Mouse (Mus musculus) hematopoietic stem cell, adult 5-6 weeks (primary cell): ENCODE results near the gene 4933416C03Rik. TPM values are rescaled to one million over a fixed set of nuclear protein-coding genes. Genes with fewer than 3 reads are reported as not detected.

Experiments used
- ATAC-seq, 2 experiments: fragments of 125-278 bp in 1 of 2; replicated peaks in 1 of 2; 2 replicates each; pipeline ENCODE4 v1.8.0; 2016 to 2017; ENCODE audit warnings: inconsistent platforms in 2 of 2, mild to moderate bottlenecking in 2 of 2, moderate number of reproducible peaks in 2 of 2, low read depth in 1 of 2, moderate TSS enrichment in 1 of 2; ENCODE audit not compliant: low FRiP score in 2 of 2, poor library complexity in 2 of 2, severe bottlenecking in 2 of 2, insufficient read depth in 1 of 2, low TSS enrichment in 1 of 2
- total RNA-seq: library from RNA; stranded (forward); fragments of 172-1452, 232-1000 nt; gene quantifications from 2 replicates; pipeline ENCODE4 v1.2.3, GENCODE M21; 2017

4933416C03Rik gene
- not detected in 2 replicates for total RNA-seq

GRCm38 (mm10) chr10:116113867-116114474, at the start of gene 4933416C03Rik:
TSS of gene 4933416C03Rik (minus strand) at chr10:116113917.
- ATAC-seq: no peak

GRCm38 (mm10) chr10:116162338-116162737, 48.6 kb upstream of the 4933416C03Rik start:
- ATAC-seq: no peak; a peak in 1 of 4 replicates

GRCm38 (mm10) chr10:116156699-116157098, 43.0 kb upstream of the 4933416C03Rik start:
- peak; percentile 90 to 96 for ATAC-seq

- no peak for ATAC-seq
These were observed 41.0 kb upstream of the 4933416C03Rik start for GRCm38 (mm10) chr10:116154707-116155106.

GRCm38 (mm10) chr10:116146091-116146490, 32.4 kb upstream of the 4933416C03Rik start:
- ATAC-seq: no peak

GRCm38 (mm10) chr10:116143684-116144083, 30.0 kb upstream of the 4933416C03Rik start:
- ATAC-seq: no peak

GRCm38 (mm10) chr10:116140226-116140625, 26.5 kb upstream of the 4933416C03Rik start:
- no peak for ATAC-seq

- no peak; a peak in 1 of 4 replicates for ATAC-seq
These were observed 21.5 kb upstream of the 4933416C03Rik start for GRCm38 (mm10) chr10:116135187-116135586.

- ATAC-seq: no peak
These were observed 18.5 kb upstream of the 4933416C03Rik start for GRCm38 (mm10) chr10:116132233-116132632.

GRCm38 (mm10) chr10:116131223-116131622, 17.5 kb upstream of the 4933416C03Rik start:
- ATAC-seq: peak; percentile 86 to 90

GRCm38 (mm10) chr10:116130401-116130800, 16.7 kb upstream of the 4933416C03Rik start:
- ATAC-seq: no peak

- ATAC-seq: no peak
These were observed 11.6 kb upstream of the 4933416C03Rik start for GRCm38 (mm10) chr10:116125364-116125763.

- ATAC-seq: no peak
These were observed 10.1 kb upstream of the 4933416C03Rik start for GRCm38 (mm10) chr10:116123808-116124207.

- ATAC-seq: peak; percentile 84 to 88
These were observed 7.7 kb upstream of the 4933416C03Rik start for GRCm38 (mm10) chr10:116121463-116121862.

- no peak for ATAC-seq
These were observed 3.3 kb upstream of the 4933416C03Rik start for GRCm38 (mm10) chr10:116117060-116117459.

GRCm38 (mm10) chr10:116115881-116116677, 2.4 kb upstream of the 4933416C03Rik start:
- ATAC-seq: no peak

- ATAC-seq: no peak
These were observed 849 bp downstream of the 4933416C03Rik start for GRCm38 (mm10) chr10:116112868-116113267.

- no peak for ATAC-seq
These were observed 5.0 kb downstream of the 4933416C03Rik start for GRCm38 (mm10) chr10:116108730-116109129.
